Mouse (Mus musculus) MEL (cell line): Measurements from ENCODE around the gene Smurf1.

ENCODE experiments used
- CHD2 ChIP-seq: IDR thresholded peaks from 2 replicates; pipeline ENCODE4 v1.6.1; 2011; ENCODE audit warnings: low read length, improper control_type of control experiment
- CTCF ChIP-seq, 3 experiments: IDR thresholded peaks in 2 of 3; conservative IDR thresholded peaks in 1 of 3; 2 replicates each; pipeline ENCODE4 v1.5.1; 2011 to 2012; ENCODE audit warnings: low read length in 3 of 3, low read depth in 2 of 3, mild to moderate bottlenecking in 2 of 3, improper control_type of control experiment in 1 of 3, inconsistent platforms in 1 of 3, mixed read lengths in 1 of 3, moderate library complexity in 1 of 3; ENCODE audit not compliant: control insufficient read depth in 1 of 3, insufficient read depth in 1 of 3, poor library complexity in 1 of 3, severe bottlenecking in 1 of 3
- E2F4 ChIP-seq: IDR thresholded peaks from 2 replicates; pipeline ENCODE4 v1.6.1; 2011; ENCODE audit warnings: low read depth, low read length, improper control_type of control experiment, borderline replicate concordance
- ETS1 ChIP-seq: IDR thresholded peaks from 2 replicates; pipeline ENCODE4 v1.6.1; 2012; ENCODE audit warnings: low read depth, mild to moderate bottlenecking, inconsistent platforms, low read length, improper control_type of control experiment, moderate library complexity
- GATA1 ChIP-seq: IDR thresholded peaks from 2 replicates; pipeline ENCODE4 v1.6.1; 2011; ENCODE audit warnings: low read depth, low read length, improper control_type of control experiment
- NRF1 ChIP-seq: IDR thresholded peaks from 2 replicates; pipeline ENCODE4 v1.6.1; 2014; ENCODE audit warnings: low read depth, mild to moderate bottlenecking, inconsistent platforms, low read length, improper control_type of control experiment, moderate library complexity; ENCODE audit not compliant: poor library complexity, insufficient read depth, severe bottlenecking
- POLR2A ChIP-seq, 2 experiments: IDR thresholded peaks; 2 replicates each; pipeline ENCODE4 v1.6.1; 2011 to 2012; ENCODE audit warnings: low read length in 2 of 2, mild to moderate bottlenecking in 2 of 2, control low read depth in 1 of 2, improper control_type of control experiment in 1 of 2, low read depth in 1 of 2, moderate library complexity in 1 of 2; ENCODE audit not compliant: control insufficient read depth in 1 of 2, insufficient read depth in 1 of 2, poor library complexity in 1 of 2
- RCOR1 ChIP-seq: IDR thresholded peaks from 2 replicates; pipeline ENCODE4 v1.6.1; 2012; ENCODE audit warnings: low read depth, mild to moderate bottlenecking, inconsistent platforms, low read length, improper control_type of control experiment
- TAL1 ChIP-seq: IDR thresholded peaks from 2 replicates; pipeline ENCODE4 v1.6.1; 2012; ENCODE audit warnings: mild to moderate bottlenecking, inconsistent platforms, low read length, moderate library complexity, mixed read lengths
- USF2 ChIP-seq, 2 experiments: IDR thresholded peaks; 2 replicates each; pipeline ENCODE4 v1.6.1; 2011 to 2012; ENCODE audit warnings: improper control_type of control experiment in 2 of 2, low read length in 2 of 2, borderline replicate concordance in 1 of 2, inconsistent platforms in 1 of 2, low read depth in 1 of 2, mild to moderate bottlenecking in 1 of 2; ENCODE audit not compliant: insufficient read depth in 1 of 2
- ZC3H11A ChIP-seq: IDR thresholded peaks from 2 replicates; pipeline ENCODE4 v1.6.1; 2012; ENCODE audit warnings: low read depth, mild to moderate bottlenecking, inconsistent platforms, low read length, improper control_type of control experiment

DNA sequence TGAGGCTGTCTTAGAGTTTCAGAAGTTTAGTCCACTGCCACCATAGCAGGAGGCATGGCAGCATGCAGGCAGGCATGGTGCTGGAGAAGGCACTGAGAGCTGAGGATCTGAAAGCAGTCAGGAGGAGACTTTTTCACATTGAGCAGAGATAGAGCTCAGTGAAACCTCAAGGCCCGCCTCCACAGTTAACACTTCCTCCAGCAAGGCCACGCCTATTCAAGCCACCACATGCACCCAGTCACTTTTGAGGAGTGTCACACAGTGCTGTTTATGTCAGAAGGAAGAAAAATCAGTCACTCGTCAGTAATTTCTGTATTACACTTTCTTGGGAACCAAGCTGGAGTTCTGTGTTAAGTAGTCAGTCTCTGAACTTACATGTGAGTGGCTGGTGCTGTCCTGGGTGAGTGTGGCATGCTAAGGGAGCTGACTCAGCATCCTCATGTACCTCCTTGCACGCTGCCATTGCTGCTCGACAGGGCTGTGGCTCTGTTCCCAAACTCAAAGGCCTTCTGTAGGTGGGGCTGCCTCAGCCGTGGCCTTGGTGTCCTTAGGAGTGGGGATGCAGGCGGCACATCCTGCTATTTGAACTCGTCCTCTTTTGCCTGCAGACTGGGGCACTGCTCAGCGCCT is 133.7 kb downstream of the Smurf1 start:
- TF ChIP-seq POLR2A (IDR thresholded peaks at IDR 0.05; ENCODE audit: control insufficient read depth in 1 of 2, insufficient read depth in 1 of 2, low read depth in 1 of 2, low read length in 2 of 2, poor library complexity in 1 of 2) (no peak), CTCF (IDR thresholded peaks at IDR 0.05 in 2 of 3, conservative IDR thresholded peaks at IDR 0.05 in 1 of 3; ENCODE audit: control insufficient read depth in 1 of 3, insufficient read depth in 1 of 3, low read depth in 2 of 3, low read length in 3 of 3, poor library complexity in 1 of 3, severe bottlenecking in 1 of 3) (no peak), USF2 (IDR thresholded peaks at IDR 0.05; ENCODE audit: borderline replicate concordance in 1 of 2, insufficient read depth in 1 of 2, low read depth in 1 of 2, low read length in 2 of 2) (no peak), E2F4 (no peak), ETS1 (no peak), CHD2 (no peak), RCOR1 (no peak), ZC3H11A (no peak), NRF1 (no peak), GATA1 (no peak), TAL1 (no peak)
